Mouse (Mus musculus) hindbrain, embryonic 15.5 days (tissue): ENCODE data around the gene Vps52. TPM values are rescaled to one million over a fixed set of nuclear protein-coding genes. Genes with fewer than 3 reads are reported as not detected.
A peak's percentile ranks its signal among the peaks of the same experiment; 100 is the strongest.

ENCODE experiments used
- ATAC-seq: fragments of 200-750 bp; cut with Nextera tagmentation; 2 replicates; pipeline ENCODE4 v1.8.0; 2017; ENCODE audit warnings: low read depth, moderate number of reproducible peaks, moderate TSS enrichment; ENCODE audit not compliant: low FRiP score
- H3K27ac ChIP-seq: fragments of 300-500 bp; sonication (generic); replicated peaks from 2 replicates; pipeline ENCODE4 v1.5.1; 2015; ENCODE audit warnings: mild to moderate bottlenecking, inconsistent platforms
- H3K27me3 ChIP-seq: fragments of 300-500 bp; sonication (generic); 2 replicates; pipeline ENCODE4 v1.6.1; 2015; ENCODE audit warnings: control low read depth, inconsistent platforms
- H3K36me3 ChIP-seq: fragments of 300-500 bp; sonication (generic); 2 replicates; pipeline ENCODE4 v1.6.1; 2015; ENCODE audit warnings: control low read depth, inconsistent platforms
- H3K4me1 ChIP-seq: fragments of 300-500 bp; sonication (generic); replicated peaks from 2 replicates; pipeline ENCODE4 v1.6.1; 2015; ENCODE audit warnings: control low read depth, inconsistent platforms
- H3K4me2 ChIP-seq: fragments of 300-500 bp; sonication (generic); 2 replicates; pipeline ENCODE4 v1.6.1; 2015; ENCODE audit warnings: moderate library complexity, mild to moderate bottlenecking, inconsistent platforms
- H3K4me3 ChIP-seq: fragments of 300-500 bp; sonication (generic); 2 replicates; pipeline ENCODE4 v1.5.1; 2015; ENCODE audit warnings: mild to moderate bottlenecking, inconsistent platforms
- H3K9ac ChIP-seq: fragments of 300-500 bp; sonication (generic); 2 replicates; pipeline ENCODE4 v1.6.1; 2015; ENCODE audit warnings: inconsistent platforms
- H3K9me3 ChIP-seq: fragments of 300-500 bp; sonication (generic); 2 replicates; pipeline ENCODE4 v1.6.1; 2016; ENCODE audit warnings: control low read depth, inconsistent platforms
- WGBS: fragments of 180-500 bp; shearing (Covaris S2); methylation state at CpG from one replicate; pipeline ENCODE4 v1.1.7; 2015; 5-methylcytosine and 5-hydroxymethylcytosine counted together
- polyA plus RNA-seq: library from polyadenylated mRNA; unstranded; fragments of >200 nt; fragmentation: Nextera tagmentation; extraction: Ambion mirVana; gene quantifications from 2 replicates; pipeline ENCODE4 v1.2.1, GENCODE M21; 2015

Vps52 gene
- polyA plus RNA-seq, 1 experiment from 2014 or later, result 74.8 TPM

DNA sequence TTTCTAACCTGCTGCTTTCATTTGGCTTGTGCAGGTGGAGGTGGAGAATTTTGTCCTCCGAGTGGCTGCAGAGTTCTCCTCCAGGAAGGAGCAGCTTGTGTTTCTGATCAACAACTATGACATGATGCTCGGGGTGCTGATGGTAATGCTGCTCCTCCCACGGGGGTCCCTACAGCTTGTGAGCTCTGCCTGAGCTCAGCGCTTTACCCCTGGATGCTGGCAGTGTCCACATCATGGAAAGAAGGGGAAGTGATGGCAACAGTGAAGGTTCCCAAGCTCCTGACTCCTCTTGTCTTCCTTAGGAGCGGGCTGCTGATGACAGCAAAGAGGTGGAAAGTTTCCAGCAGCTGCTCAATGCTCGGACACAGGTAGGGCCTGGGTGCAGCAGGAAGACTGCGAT is 7.3 kb downstream of the Vps52 start:
- H3K9me3 ChIP-seq, result no peaks in the 10 kb centered on the region
- H3K4me3 ChIP-seq, result no peak overlapping the region
- ATAC-seq, result no peak
- H3K4me1 ChIP-seq, result no peaks in the 10 kb centered on the region
- no peaks in the 10 kb centered on the region for H3K27me3 ChIP-seq
- H3K9ac ChIP-seq, result no peak overlapping the region
- peaks cover 51% of the 10 kb centered on the region for H3K36me3 ChIP-seq
- H3K27ac ChIP-seq, result no peak overlapping the region
- 94% methylated on average over 7 of the region's 7 CpGs for WGBS
- H3K4me2 ChIP-seq, result no peak overlapping the region

DNA sequence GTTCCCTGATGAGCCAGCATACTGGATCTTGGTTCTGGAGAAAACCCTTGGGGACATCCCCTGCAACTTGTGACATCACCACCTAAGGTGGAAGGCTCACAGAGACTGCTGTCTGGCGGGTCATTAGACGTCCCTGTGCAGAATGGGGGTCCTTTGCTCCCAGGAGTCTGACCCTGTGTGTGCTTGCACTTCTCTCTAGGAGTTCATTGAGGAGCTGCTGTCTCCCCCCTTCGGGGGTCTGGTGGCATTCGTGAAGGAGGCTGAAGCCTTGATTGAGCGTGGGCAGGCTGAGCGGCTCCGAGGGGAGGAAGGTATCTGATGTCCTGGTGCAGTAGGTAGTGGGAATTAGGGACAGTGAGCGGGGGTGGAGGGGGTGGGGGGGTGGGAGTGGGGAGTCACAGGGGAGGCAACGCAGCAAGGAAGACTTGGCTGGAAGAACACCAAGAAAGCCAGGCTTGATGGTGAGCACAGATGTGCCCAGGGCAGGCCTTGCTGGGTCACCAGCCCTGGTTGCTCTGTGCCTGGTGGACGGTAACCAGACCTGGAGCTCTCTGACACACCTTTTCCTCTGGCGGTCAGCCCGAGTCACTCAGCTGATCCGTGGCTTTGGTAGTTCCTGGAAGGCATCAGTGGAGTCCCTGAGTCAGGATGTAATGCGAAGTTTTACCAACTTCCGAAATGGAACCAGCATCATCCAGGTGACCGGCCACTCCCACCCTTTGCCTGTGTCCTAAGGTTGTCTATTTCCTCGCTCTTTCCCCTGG is 9.7 kb downstream of the Vps52 start:
- H3K4me2 ChIP-seq, result no peak overlapping the region
- H3K9me3 ChIP-seq, result no peaks in the 10 kb centered on the region
- ATAC-seq, result no peak
- H3K9ac ChIP-seq, result no peak overlapping the region
- H3K27ac ChIP-seq, result no peak overlapping the region
- no peaks in the 10 kb centered on the region for H3K27me3 ChIP-seq
- no peaks in the 10 kb centered on the region for H3K4me1 ChIP-seq
- no peak overlapping the region for H3K4me3 ChIP-seq
- H3K36me3 ChIP-seq, result peaks cover 40% of the 10 kb centered on the region
- WGBS, result 89% methylated on average over 17 of the region's 17 CpGs

DNA sequence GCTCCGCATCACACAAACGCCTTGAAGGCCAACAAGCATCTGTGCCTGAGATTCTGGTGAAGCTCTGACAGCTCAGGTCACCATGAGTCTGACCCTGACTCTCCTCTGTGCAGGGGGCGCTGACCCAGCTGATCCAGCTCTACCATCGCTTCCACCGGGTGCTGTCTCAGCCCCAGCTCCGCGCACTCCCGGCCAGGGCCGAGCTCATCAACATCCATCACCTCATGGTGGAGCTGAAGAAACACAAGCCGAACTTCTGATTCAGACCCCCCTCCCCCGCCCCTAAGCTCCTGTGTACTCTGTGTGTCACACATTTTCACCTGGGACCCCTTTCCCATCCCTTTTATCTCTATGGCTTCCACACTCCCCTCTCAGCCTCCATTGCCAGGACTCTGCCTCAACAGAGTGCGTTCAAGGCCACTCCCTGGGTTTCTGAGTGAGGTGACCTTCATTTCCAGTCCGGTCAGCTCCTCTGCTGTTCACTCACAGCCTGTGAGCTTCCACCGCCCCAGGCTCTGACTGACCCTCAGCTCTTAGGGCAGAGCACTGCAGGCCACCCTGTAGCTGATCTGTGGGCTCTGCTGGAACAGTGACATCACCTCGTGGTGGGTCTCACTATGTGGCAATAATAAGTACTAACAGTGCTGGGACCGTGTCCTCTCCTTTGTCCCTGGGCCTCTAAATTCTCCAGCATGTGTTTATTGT is 10.4 kb downstream of the Vps52 start:
- no peaks in the 10 kb centered on the region for H3K9me3 ChIP-seq
- no peak overlapping the region for H3K27ac ChIP-seq
- no peak overlapping the region for H3K4me2 ChIP-seq
- H3K4me3 ChIP-seq, result no peak overlapping the region
- no peaks in the 10 kb centered on the region for H3K27me3 ChIP-seq
- ATAC-seq, result no peak
- no peak overlapping the region for H3K9ac ChIP-seq
- WGBS, result 91% methylated on average over 16 of the region's 16 CpGs
- peaks cover 37% of the 10 kb centered on the region for H3K36me3 ChIP-seq
- no peaks in the 10 kb centered on the region for H3K4me1 ChIP-seq

DNA sequence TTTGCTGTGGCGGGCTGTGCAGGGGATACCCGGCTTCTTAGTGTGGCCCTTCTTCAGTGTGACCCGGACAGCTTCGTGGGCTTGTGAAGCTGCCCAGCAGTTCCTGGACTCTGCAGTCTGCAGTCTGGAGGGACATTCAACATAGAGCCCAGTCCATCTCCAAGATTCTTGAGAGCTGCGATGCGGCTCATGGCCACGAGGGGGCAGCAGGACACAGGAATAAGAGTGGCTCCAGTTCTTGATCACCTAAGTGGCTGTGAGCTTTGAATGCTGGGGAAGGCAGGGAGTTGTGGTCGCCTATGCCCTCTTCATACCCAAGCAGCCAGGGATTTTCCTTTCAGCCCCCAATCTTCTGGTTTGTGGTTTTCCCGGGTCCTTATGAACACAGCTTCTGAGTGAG is 12.9 kb downstream of the Vps52 start:
- no peaks in the 10 kb centered on the region for H3K4me1 ChIP-seq
- WGBS, result 4% methylated on average over 9 of the region's 9 CpGs
- ATAC-seq, result peak; percentile 79

DNA sequence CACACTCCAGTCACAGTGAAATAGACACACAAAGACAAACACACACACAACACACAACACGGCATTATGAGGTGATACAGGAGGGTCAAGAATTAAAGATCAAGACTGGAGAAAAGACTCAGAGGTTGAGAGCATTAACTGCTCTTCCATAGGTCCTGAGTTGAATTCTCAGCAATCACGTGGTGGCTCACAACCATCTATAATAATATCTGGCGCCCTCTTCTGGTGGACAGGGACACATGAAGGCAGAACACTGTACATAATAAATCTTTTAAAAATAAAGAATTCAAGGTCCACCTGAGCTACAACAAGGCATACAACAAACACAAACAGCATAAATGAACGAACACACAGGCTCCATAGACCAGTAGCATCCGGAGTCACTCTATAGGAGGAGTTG is 13.3 kb downstream of the Vps52 start:
- no peaks in the 10 kb centered on the region for H3K27me3 ChIP-seq
- no peak overlapping the region for H3K4me3 ChIP-seq
- H3K36me3 ChIP-seq, result peaks cover 20% of the 10 kb centered on the region; the same call in 1 of the 2 replicates
- peak overlapping the region; percentile 11; the same call in 1 of the 2 replicates for H3K4me2 ChIP-seq
- no peaks in the 10 kb centered on the region for H3K9me3 ChIP-seq
- WGBS, result 27% methylated on average over 5 of the region's 5 CpGs
- H3K9ac ChIP-seq, result no peak overlapping the region
- H3K27ac ChIP-seq, result no peak overlapping the region
- no peaks in the 10 kb centered on the region for H3K4me1 ChIP-seq
- ATAC-seq, result peak; percentile 35; the same call in 1 of the 2 replicates

More for the DNA sequence above, 12.9 kb downstream of the Vps52 start:
- H3K4me2 ChIP-seq, result peak overlapping the region; percentile 11; the same call in 1 of the 2 replicates
- no peak overlapping the region for H3K4me3 ChIP-seq
- no peak overlapping the region for H3K9ac ChIP-seq
- H3K27me3 ChIP-seq, result no peaks in the 10 kb centered on the region
- H3K27ac ChIP-seq, result no peak overlapping the region
- H3K36me3 ChIP-seq, result peaks cover 21% of the 10 kb centered on the region; the same call in 1 of the 2 replicates
- H3K9me3 ChIP-seq, result no peaks in the 10 kb centered on the region

DNA sequence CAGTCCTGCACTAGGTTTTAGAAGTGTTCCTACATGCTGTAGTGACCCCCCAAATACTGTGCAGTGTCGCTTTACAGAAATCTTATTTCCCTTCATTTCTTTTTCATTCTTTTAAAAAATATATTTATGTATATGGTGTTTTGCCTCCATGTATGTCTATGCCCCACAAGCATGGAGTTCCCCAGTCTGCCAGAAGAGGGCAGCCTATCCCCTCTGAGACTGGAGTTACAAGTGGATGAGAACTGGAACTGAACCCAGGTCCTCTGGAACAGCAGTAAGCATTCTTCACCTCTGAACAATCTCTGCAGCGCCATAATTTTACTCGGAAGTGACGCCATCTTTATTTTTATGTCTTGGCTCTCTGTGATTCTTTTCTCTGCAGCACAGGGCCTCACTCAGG is 13.8 kb downstream of the Vps52 start:
- ATAC-seq, result no peak
- Histone ChIP-seq H3K4me3 (no peak overlapping the region), H3K27ac (no peak overlapping the region), H3K9ac (no peak overlapping the region), H3K4me1 (no peaks in the 10 kb centered on the region), H3K4me2 (no peak overlapping the region), H3K9me3 (no peaks in the 10 kb centered on the region), H3K27me3 (0 out of 2 replicates have a peak, but pooled peaks cover 3% of the 10 kb centered on the region), H3K36me3 (peaks cover 20% of the 10 kb centered on the region; the same call in 1 of the 2 replicates)
- 81% methylated on average over 4 of the region's 4 CpGs for WGBS

DNA sequence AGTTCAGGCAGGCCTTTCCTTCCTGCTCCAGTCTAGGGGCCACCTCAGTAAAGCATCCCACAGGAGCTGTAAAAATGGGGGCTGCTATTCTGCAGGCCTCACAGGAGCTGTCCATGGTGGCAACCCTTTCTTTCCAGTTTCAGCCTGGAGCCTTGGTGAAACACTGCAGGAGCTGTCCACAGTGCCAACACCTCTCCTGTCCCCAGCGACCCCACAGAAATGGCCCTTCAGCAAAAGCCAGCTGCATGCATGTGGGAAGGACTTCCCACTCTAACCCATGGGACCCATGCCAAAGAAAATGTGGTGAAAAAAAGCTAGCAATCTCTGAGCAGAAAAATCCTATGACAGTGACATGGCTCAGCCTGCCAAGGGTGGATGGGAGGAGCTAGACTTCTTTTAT is 17.1 kb downstream of the Vps52 start:
- peaks cover 25% of the 10 kb centered on the region for H3K27me3 ChIP-seq
- 0 out of 2 replicates have a peak, but pooled peaks cover under 1% of the 10 kb centered on the region for H3K4me1 ChIP-seq
- H3K4me3 ChIP-seq, result no peak overlapping the region
- H3K36me3 ChIP-seq, result no peaks in the 10 kb centered on the region
- WGBS, result 11% methylated on average over 1 of the region's 1 CpGs
- H3K4me2 ChIP-seq, result no peak overlapping the region
- H3K27ac ChIP-seq, result no peak overlapping the region
- H3K9ac ChIP-seq, result no peak overlapping the region
- no peak for ATAC-seq
- no peaks in the 10 kb centered on the region for H3K9me3 ChIP-seq

DNA sequence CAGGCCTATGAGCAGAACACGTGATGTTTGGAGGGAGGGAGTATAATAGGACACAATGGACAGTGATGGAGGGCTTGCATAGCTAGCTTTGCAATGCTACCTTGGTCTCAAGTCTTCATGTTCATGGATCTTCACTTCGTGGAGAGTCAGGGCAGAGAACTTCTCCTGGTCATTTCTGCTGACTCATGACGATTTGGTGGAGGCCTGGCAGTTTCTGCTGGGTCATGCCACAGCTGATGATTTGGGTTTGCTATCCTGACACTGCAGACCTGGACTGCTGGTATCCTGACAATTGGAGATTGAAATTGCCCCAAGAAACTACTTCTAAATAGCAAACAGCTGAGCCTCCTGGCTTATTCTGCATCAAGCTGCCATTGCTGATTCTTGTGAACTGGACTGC is 18.0 kb downstream of the Vps52 start:
- H3K4me2 ChIP-seq, result no peak overlapping the region
- no peaks in the 10 kb centered on the region for H3K9me3 ChIP-seq
- H3K27me3 ChIP-seq, result peaks cover 34% of the 10 kb centered on the region
- no peak for ATAC-seq
- H3K9ac ChIP-seq, result no peak overlapping the region
- WGBS, result 59% methylated on average over 3 of the region's 3 CpGs
- H3K4me1 ChIP-seq, result peaks cover 9% of the 10 kb centered on the region
- no peaks in the 10 kb centered on the region for H3K36me3 ChIP-seq
- no peak overlapping the region for H3K4me3 ChIP-seq
- no peak overlapping the region for H3K27ac ChIP-seq

DNA sequence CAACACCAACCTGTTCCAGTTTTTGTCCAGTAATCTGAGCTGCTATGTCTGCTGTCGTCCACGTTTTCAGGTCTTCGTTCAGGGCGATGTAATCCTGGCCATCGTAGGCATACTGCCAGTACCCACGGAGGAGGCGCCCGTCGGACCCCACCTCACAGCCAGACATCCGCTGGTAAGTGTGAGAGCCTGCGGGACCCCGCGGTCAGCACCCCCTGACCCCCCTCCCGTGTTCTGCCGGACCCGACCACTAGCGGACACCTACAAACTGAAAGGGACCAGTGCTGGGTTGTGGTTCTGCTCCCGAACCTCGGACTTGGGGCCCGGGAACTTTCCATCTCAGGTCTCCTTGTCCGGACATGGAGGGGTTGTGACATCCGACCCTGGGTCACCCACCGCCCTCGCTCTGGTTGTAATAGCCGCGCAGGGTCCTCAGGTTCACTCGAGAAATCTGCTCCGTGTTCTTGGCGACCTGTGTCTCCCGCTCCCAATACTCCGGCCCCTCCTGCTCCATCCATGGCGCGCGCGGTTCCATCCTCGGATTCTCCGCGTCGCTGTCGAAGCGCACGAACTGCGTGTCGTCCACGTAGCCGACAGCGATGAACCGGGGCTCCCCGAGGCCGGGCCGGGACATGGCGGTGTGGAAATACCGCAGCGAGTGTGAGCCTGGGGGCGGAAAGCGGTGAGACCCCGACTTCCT is 22.4 kb downstream of the Vps52 start:
- Histone ChIP-seq H3K36me3 (no peaks in the 10 kb centered on the region), H3K9me3 (no peaks in the 10 kb centered on the region), H3K9ac (peak overlapping the region; percentile 44), H3K27me3 (peaks cover 48% of the 10 kb centered on the region), H3K4me2 (peak overlapping the region; percentile 62), H3K27ac (no peak overlapping the region), H3K4me3 (peak overlapping the region; percentile 39), H3K4me1 (peaks cover 27% of the 10 kb centered on the region)
- ATAC-seq, result no peak
- 2% methylated on average over 57 of the region's 57 CpGs for WGBS

DNA sequence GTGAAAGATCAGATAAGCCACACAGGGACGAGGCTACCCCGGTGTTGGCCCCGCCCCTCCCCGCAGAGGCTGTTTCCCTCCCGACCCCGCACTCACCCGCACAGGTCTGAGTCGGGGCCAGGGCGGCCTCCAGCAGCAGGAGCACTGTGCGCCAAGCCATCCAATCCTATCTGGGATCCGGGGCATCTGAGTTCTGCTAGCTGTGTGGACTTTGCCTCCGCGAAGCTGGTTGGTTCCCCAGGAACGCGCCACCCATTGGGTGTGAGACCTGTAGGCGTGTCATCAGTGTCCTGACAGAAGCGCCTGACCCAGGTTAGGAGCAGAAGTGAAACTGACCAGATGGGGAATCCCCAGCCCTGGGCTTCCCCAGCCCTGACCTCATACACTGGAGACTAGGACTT is 23.0 kb downstream of the Vps52 start:
- H3K36me3 ChIP-seq, result no peaks in the 10 kb centered on the region
- WGBS, result 0% methylated on average over 17 of the region's 17 CpGs
- H3K4me1 ChIP-seq, result peaks cover 27% of the 10 kb centered on the region
- peak overlapping the region; percentile 39 for H3K4me3 ChIP-seq
- H3K9me3 ChIP-seq, result no peaks in the 10 kb centered on the region
- H3K4me2 ChIP-seq, result peak overlapping the region; percentile 62
- H3K27me3 ChIP-seq, result peaks cover 48% of the 10 kb centered on the region
- no peak overlapping the region for H3K27ac ChIP-seq
- no peak for ATAC-seq
- peak overlapping the region; percentile 44; the same call in 1 of the 2 replicates for H3K9ac ChIP-seq

DNA sequence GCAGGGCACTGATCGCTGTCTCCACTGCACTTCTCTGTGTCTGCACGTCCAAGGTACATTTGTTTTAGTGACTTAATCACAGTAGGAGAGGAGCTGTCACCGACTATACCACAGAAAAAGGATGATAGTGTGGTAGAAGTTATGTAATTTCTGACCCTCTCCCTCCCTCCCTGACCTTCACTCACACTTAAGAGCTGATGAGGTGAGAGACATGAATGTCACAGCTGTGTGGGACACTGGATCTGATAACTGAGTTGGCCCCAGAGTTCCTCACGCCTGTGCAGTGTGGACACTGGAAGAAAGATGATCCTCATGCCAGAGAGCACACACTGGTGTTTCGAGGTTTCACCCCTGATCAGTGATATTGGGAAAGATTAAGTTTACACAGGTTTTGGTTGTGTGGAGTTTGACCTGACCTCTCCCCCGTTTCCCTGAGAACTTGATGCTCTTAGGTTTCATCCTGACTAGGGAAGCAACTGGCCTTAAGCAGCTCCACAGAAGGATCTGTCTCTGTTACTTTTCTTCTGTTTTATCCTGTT is 24.0 kb downstream of the Vps52 start:
- ATAC-seq, result no peak
- Histone ChIP-seq H3K9ac (no peak overlapping the region), H3K27me3 (peaks cover 46% of the 10 kb centered on the region), H3K4me3 (no peak overlapping the region), H3K9me3 (no peaks in the 10 kb centered on the region), H3K27ac (no peak overlapping the region), H3K4me1 (peaks cover 27% of the 10 kb centered on the region), H3K36me3 (no peaks in the 10 kb centered on the region), H3K4me2 (no peak overlapping the region)
- WGBS, result 77% methylated on average over 6 of the region's 6 CpGs
